Mouse (Mus musculus): ENCODE results near the gene Thnsl1. TPM values are rescaled to one million over a fixed set of nuclear protein-coding genes. Genes with fewer than 3 reads are reported as not detected.

Gene Thnsl1
- polyA plus RNA-seq (2014; fragmentation: Illumina TruSeq; extraction: RNeasy Lipid Tissue Mini Kit (QIAGEN cat#74804); ENCODE audit: low read depth, low replicate concordance), result 6.9 TPM

DNA sequence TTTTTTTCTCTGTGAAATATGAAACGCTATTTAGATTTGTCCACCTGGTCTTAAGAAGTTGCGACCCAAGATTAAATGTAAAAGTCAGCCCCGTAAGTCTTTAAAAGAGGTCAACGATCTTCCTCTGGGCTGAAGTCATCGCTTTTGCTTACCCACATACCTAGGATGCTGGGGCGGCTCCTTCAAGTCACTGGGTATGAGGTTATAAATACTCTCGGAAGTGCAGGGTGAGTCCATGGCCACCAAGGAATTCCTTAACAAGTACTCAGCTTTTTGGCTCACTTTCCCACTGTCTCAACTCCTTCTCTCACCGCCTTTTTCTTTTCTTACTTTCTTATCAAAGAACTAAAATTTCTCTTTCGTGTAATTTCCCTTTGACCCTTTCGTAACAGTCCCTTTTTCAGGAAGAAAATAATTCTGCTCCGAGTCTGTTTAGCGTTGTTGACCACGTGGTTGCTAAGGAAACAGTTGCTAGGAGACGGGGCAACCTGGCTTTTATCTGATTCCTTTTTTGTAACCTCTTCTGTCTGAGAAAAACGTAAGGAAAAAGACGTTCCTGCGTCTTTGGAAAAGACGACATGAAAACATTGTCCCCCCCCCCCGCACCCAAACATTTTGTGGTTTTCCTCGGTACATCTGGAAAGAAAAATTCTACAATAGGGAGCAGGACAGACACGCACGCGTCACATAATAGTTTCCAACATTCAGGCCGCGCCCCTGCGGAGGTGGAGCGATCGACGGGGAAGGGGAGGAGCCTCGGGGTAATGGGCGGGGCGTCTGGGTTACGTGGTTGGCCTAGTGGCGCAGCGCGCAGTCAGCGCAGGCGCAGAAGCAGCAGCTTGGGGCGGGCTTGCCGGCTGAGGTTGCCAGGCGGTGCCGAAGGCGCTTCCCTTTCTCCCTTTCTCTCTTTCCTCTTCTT lies at the start of gene Thnsl1, which contains the start of gene Enkur:
TSS of gene Thnsl1 (plus strand) at position 813 of the 919 bp plus-strand sequence.
TSS of gene Enkur (minus strand) at position 454 of the 919 bp plus-strand sequence.

Other genes starting within 250 kb of the Thnsl1 start
- 52.8 TPM for gene Arhgap21, start 236.8 kb upstream of the Thnsl1 start, polyA plus RNA-seq (2014; fragmentation: Illumina TruSeq; extraction: RNeasy Lipid Tissue Mini Kit (QIAGEN cat#74804); ENCODE audit: low read depth, low replicate concordance)
- gene Enkur, start 359 bp upstream of the Thnsl1 start, polyA plus RNA-seq (2014; fragmentation: Illumina TruSeq; extraction: RNeasy Lipid Tissue Mini Kit (QIAGEN cat#74804); ENCODE audit: low read depth, low replicate concordance), result 2.1 TPM
- gene Gpr158, start 161.8 kb downstream of the Thnsl1 start, polyA plus RNA-seq (2014; fragmentation: Illumina TruSeq; extraction: RNeasy Lipid Tissue Mini Kit (QIAGEN cat#74804); ENCODE audit: low read depth, low replicate concordance), result 0.21 TPM